Comparison of ENCODE assay signal across 24 mouse cellular contexts in the genomic region with DNA sequence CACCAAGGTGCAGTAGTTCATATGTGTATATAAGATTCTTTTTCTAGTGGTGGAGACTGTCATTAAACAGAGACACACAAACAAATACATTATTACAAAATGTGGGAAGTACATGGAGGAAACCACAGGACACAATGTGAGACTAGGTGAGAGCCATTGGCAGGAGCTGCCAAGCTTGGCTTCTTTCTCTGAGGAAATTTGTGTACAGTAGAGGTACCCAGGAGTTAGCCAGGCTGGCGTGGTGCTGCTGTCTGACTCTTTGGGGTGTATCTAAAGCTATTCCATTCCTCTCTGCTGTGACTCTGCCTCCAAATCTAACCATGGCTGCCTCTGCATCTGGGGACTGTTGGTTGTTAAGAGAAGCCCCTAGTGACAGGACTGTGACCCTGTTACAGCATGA. TPM values are rescaled to one million over a fixed set of nuclear protein-coding genes. Genes with fewer than 3 reads are reported as not detected.
DNase-seq lines count a peak whose midpoint lies in the region; ATAC-seq lines count a peak whose summit lies in the region.
"Had no signal": no experiment of that assay in that cellular context is flagged by ENCODE, and none has a peak within 500 bp of the region (broad histone marks: within the 10 kb centered on the region; RNA-seq: fewer than 3 reads in every experiment).

No protein-coding gene starts in this region.

- H3K36me3 ChIP-seq in forebrain, embryonic 14.5 days (ENCODE audit: control insufficient read depth, insufficient read depth, low read length), result peaks cover 6% of the 10 kb centered on the region; the same call in 1 of the 2 replicates
- no peaks in the 10 kb centered on the region for H3K36me3 ChIP-seq in forebrain, embryonic 11.5 days (ENCODE audit: control insufficient read depth, insufficient read depth, low read length)
- peaks cover 23% of the 10 kb centered on the region for H3K36me3 ChIP-seq in neural tube, embryonic 13.5 days
- H3K36me3 ChIP-seq in midbrain, embryonic 10.5 days, result peaks cover 37% of the 10 kb centered on the region

- H3K9ac ChIP-seq in forebrain, embryonic 14.5 days (ENCODE audit: low read length), result no peak overlapping the region
- H3K9ac ChIP-seq in forebrain, embryonic 11.5 days (ENCODE audit: low read length), result no peak overlapping the region
- H3K9ac ChIP-seq in neural tube, embryonic 13.5 days, result no peak overlapping the region
- H3K9ac ChIP-seq: embryonic facial prominence, embryonic 15.5 days; heart, embryonic 13.5 days; limb, embryonic 12.5 days; liver, embryonic 13.5 days; lung, embryonic 14.5 days; midbrain, embryonic 15.5 days had no signal

- peak overlapping the region; percentile 70 for H3K27ac ChIP-seq in forebrain, embryonic 14.5 days (ENCODE audit: low read depth, low read length)
- H3K27ac ChIP-seq in forebrain, embryonic 11.5 days (ENCODE audit: low read depth, low read length), result no peak overlapping the region
- peak overlapping the region; percentile 46; the same call in 1 of the 2 replicates for H3K27ac ChIP-seq in neural tube, embryonic 13.5 days (replicated peaks)
- H3K27ac ChIP-seq in midbrain, embryonic 10.5 days (replicated peaks), result no peak overlapping the region
- H3K27ac ChIP-seq: embryonic facial prominence, embryonic 15.5 days; heart, adult 2 months; heart, embryonic 13.5 days; limb, embryonic 12.5 days; liver, embryonic 13.5 days; midbrain, embryonic 15.5 days had no signal

- no peak overlapping the region for H3K4me3 ChIP-seq in forebrain, embryonic 14.5 days (ENCODE audit: low read depth, low read length)
- H3K4me3 ChIP-seq in forebrain, embryonic 11.5 days (ENCODE audit: low read depth, low read length), result no peak overlapping the region
- H3K4me3 ChIP-seq in neural tube, embryonic 13.5 days, result no peak overlapping the region
- H3K4me3 ChIP-seq in midbrain, embryonic 10.5 days, result no peak overlapping the region
- H3K4me3 ChIP-seq: embryonic facial prominence, embryonic 15.5 days; heart, adult 2 months; heart, embryonic 13.5 days; limb, embryonic 12.5 days; liver, embryonic 13.5 days; midbrain, embryonic 15.5 days had no signal

- 0 out of 2 replicates have a peak, but pooled peaks have one; percentile 9 for ATAC-seq in cerebellum, adult (ENCODE audit: insufficient number of reproducible peaks, low FRiP score, low TSS enrichment)
- ATAC-seq in forebrain, embryonic 14.5 days, result no peak
- no peak for ATAC-seq in forebrain, embryonic 11.5 days (replicated peaks; ENCODE audit: low FRiP score)
- ATAC-seq in neural tube, embryonic 13.5 days (ENCODE audit: low read depth), result no peak
- ATAC-seq in activated CD4-positive, CD25-positive, alpha-beta regulatory T cell, adult 4 months, result no peak
- ATAC-seq: midbrain, embryonic 15.5 days had no signal

- no peak for DNase-seq in cerebellum, postnatal 4 days (ENCODE audit: low spot score in 2 of 2)
- DNase-seq in forebrain, embryonic 14.5 days (ENCODE audit: low spot score), result no peak
- DNase-seq in forebrain, embryonic 11.5 days (ENCODE audit: low spot score), result no peak
- DNase-seq in neural tube, embryonic 10.5 days (ENCODE audit: extremely low spot score, low spot score), result no peak
- no peak for DNase-seq in midbrain, embryonic 10.5 days (ENCODE audit: low spot score)
- DNase-seq: adrenal gland, postnatal 14 days; embryo, embryonic 11 days; gastrocnemius, postnatal 36 days; heart, adult 2 months; heart, postnatal 14 days; kidney, adult 2 months; kidney, postnatal 10 days; liver, embryonic 13.5 days; lung, embryonic 14.5 days; lung, postnatal 36 days; right cerebral cortex, postnatal 4 days; thymus, postnatal 14 days had no signal

- no peaks in the 10 kb centered on the region for H3K27me3 ChIP-seq in forebrain, embryonic 14.5 days (replicated peaks; ENCODE audit: control insufficient read depth, insufficient read depth, low read length)
- H3K27me3 ChIP-seq in forebrain, embryonic 11.5 days (ENCODE audit: control insufficient read depth, insufficient read depth, low read length), result no peaks in the 10 kb centered on the region
- no peaks in the 10 kb centered on the region for H3K27me3 ChIP-seq in neural tube, embryonic 13.5 days
- H3K27me3 ChIP-seq in midbrain, embryonic 10.5 days (ENCODE audit: low read depth, poor library complexity, severe bottlenecking), result no peaks in the 10 kb centered on the region
- H3K27me3 ChIP-seq: embryonic facial prominence, embryonic 15.5 days; heart, embryonic 13.5 days; limb, embryonic 12.5 days; liver, embryonic 13.5 days; midbrain, embryonic 15.5 days had no signal

- H3K4me2 ChIP-seq in forebrain, embryonic 14.5 days (ENCODE audit: low read length), result no peak overlapping the region
- no peak overlapping the region for H3K4me2 ChIP-seq in forebrain, embryonic 11.5 days (ENCODE audit: low read depth, low read length, severe bottlenecking)
- no peak overlapping the region for H3K4me2 ChIP-seq in neural tube, embryonic 13.5 days
- H3K4me2 ChIP-seq: embryonic facial prominence, embryonic 15.5 days; heart, embryonic 13.5 days; limb, embryonic 12.5 days; liver, embryonic 13.5 days; lung, embryonic 14.5 days; midbrain, embryonic 15.5 days had no signal

- no peaks in the 10 kb centered on the region; the same call in 1 of the 2 replicates for H3K9me3 ChIP-seq in forebrain, embryonic 14.5 days (replicated peaks; ENCODE audit: control insufficient read depth, low read length)
- H3K9me3 ChIP-seq in forebrain, embryonic 11.5 days (ENCODE audit: control insufficient read depth, low read length), result peaks cover 3% of the 10 kb centered on the region; the same call in 1 of the 2 replicates
- H3K9me3 ChIP-seq in neural tube, embryonic 13.5 days, result peaks cover 10% of the 10 kb centered on the region
- peaks cover 12% of the 10 kb centered on the region for H3K9me3 ChIP-seq in midbrain, embryonic 10.5 days (replicated peaks)
- H3K9me3 ChIP-seq: embryonic facial prominence, embryonic 15.5 days; limb, embryonic 12.5 days; liver, embryonic 13.5 days; midbrain, embryonic 15.5 days had no signal

- WGBS in forebrain, embryonic 14.5 days, result 89% methylated on average over 1 of the region's 1 CpGs
- WGBS in forebrain, embryonic 11.5 days, result 61% methylated on average over 1 of the region's 1 CpGs
- 100% methylated on average over 1 of the region's 1 CpGs for WGBS in neural tube, embryonic 13.5 days
- WGBS in midbrain, embryonic 10.5 days, result 82% methylated on average over 1 of the region's 1 CpGs

- no peaks in the 10 kb centered on the region for H3K4me1 ChIP-seq in forebrain, embryonic 14.5 days (ENCODE audit: control insufficient read depth, insufficient read depth, low read length)
- no peaks in the 10 kb centered on the region for H3K4me1 ChIP-seq in forebrain, embryonic 11.5 days (replicated peaks; ENCODE audit: control insufficient read depth, insufficient read depth, low read length)
- H3K4me1 ChIP-seq in neural tube, embryonic 13.5 days (replicated peaks), result peaks cover 30% of the 10 kb centered on the region
- peaks cover 18% of the 10 kb centered on the region for H3K4me1 ChIP-seq in midbrain, embryonic 10.5 days
- H3K4me1 ChIP-seq: midbrain, embryonic 15.5 days had no signal

RNA-seq across cellular contexts. Expression of a gene that starts 15.3 kb away (rescaled TPM):
- polyA plus RNA-seq in forebrain, embryonic 14.5 days (2014; fragmentation: Nextera tagmentation; extraction: Ambion mirVana), result 22.2 and 25.1 TPM in 2 replicates
- polyA plus RNA-seq in forebrain, embryonic 11.5 days (2014; fragmentation: Nextera tagmentation; extraction: Ambion mirVana), result 37.4 and 37.5 TPM in 2 replicates
- polyA plus RNA-seq in neural tube, embryonic 13.5 days (2015; fragmentation: Nextera tagmentation; extraction: Ambion mirVana), result 33.9 and 37.7 TPM in 2 replicates
- 45.0 and 48.9 TPM in 2 replicates for polyA plus RNA-seq in midbrain, embryonic 10.5 days (2016; fragmentation: Nextera tagmentation; extraction: Ambion mirVana)
- 10 to 100 TPM; 15.5 to 20.4 TPM for polyA plus RNA-seq in activated CD4-positive, CD25-positive, alpha-beta regulatory T cell, adult 4 months (2017; shearing (Covaris generic))

RNA-seq across cellular contexts. Expression of a gene that starts 22.6 kb away (rescaled TPM):
- polyA plus RNA-seq in forebrain, embryonic 14.5 days (2014; fragmentation: Nextera tagmentation; extraction: Ambion mirVana), result 63.1 and 76.6 TPM in 2 replicates
- polyA plus RNA-seq in forebrain, embryonic 11.5 days (2014; fragmentation: Nextera tagmentation; extraction: Ambion mirVana), result 43.0 and 44.4 TPM in 2 replicates
- 47.7 and 54.3 TPM in 2 replicates for polyA plus RNA-seq in neural tube, embryonic 13.5 days (2015; fragmentation: Nextera tagmentation; extraction: Ambion mirVana)
- polyA plus RNA-seq in midbrain, embryonic 10.5 days (2016; fragmentation: Nextera tagmentation; extraction: Ambion mirVana), result 48.6 and 49.1 TPM in 2 replicates
- 10 to 100 TPM; 67.3 to 70.5 TPM for polyA plus RNA-seq in activated CD4-positive, CD25-positive, alpha-beta regulatory T cell, adult 4 months (2017; shearing (Covaris generic))

RNA-seq across cellular contexts. Expression of a gene that starts 28.5 kb away (rescaled TPM):
- 13.4 and 14.2 TPM in 2 replicates for polyA plus RNA-seq in forebrain, embryonic 14.5 days (2014; fragmentation: Nextera tagmentation; extraction: Ambion mirVana)
- polyA plus RNA-seq in forebrain, embryonic 11.5 days (2014; fragmentation: Nextera tagmentation; extraction: Ambion mirVana), result 18.6 and 19.0 TPM in 2 replicates
- 15.3 and 19.8 TPM in 2 replicates for polyA plus RNA-seq in neural tube, embryonic 13.5 days (2015; fragmentation: Nextera tagmentation; extraction: Ambion mirVana)
- polyA plus RNA-seq in midbrain, embryonic 10.5 days (2016; fragmentation: Nextera tagmentation; extraction: Ambion mirVana), result 22.1 and 25.0 TPM in 2 replicates
- polyA plus RNA-seq in activated CD4-positive, CD25-positive, alpha-beta regulatory T cell, adult 4 months (2017; shearing (Covaris generic)), result 10 to 100 TPM; 18.8 to 19.0 TPM

RNA-seq across cellular contexts. Expression of a gene that starts 44.2 kb away (rescaled TPM):
- 1.1 TPM in 2 replicates for polyA plus RNA-seq in forebrain, embryonic 14.5 days (2014; fragmentation: Nextera tagmentation; extraction: Ambion mirVana)
- 1.6 TPM in 2 replicates for polyA plus RNA-seq in forebrain, embryonic 11.5 days (2014; fragmentation: Nextera tagmentation; extraction: Ambion mirVana)
- 0.89 and 2.0 TPM in 2 replicates for polyA plus RNA-seq in neural tube, embryonic 13.5 days (2015; fragmentation: Nextera tagmentation; extraction: Ambion mirVana)
- polyA plus RNA-seq in midbrain, embryonic 10.5 days (2016; fragmentation: Nextera tagmentation; extraction: Ambion mirVana), result 0.79 and 1.3 TPM in 2 replicates
- polyA plus RNA-seq in activated CD4-positive, CD25-positive, alpha-beta regulatory T cell, adult 4 months (2017; shearing (Covaris generic)), result under 1 TPM in 1 of 2 experiments, not detected in 1; 0.92 TPM

Comparison
In these comparisons a context has a peak if more than half of its experiments do, and no peak if none do; other contexts are left out.
1. H3K27ac ChIP-seq: peak in forebrain, embryonic 14.5 days (single experiment) and neural tube, embryonic 13.5 days (single experiment); none in forebrain, embryonic 11.5 days (single experiment) and midbrain, embryonic 10.5 days (single experiment).